Comparison of ENCODE assay signal across 20 mouse cellular contexts in genomic region chr15:91624475-91624874, GRCm38 (mm10). TPM values are rescaled to one million over a fixed set of nuclear protein-coding genes. Genes with fewer than 3 reads are reported as not detected.
"Had no signal": no experiment of that assay in that cellular context is flagged by ENCODE, and none has a peak within 500 bp of the region (broad histone marks: within the 10 kb centered on the region; RNA-seq: fewer than 3 reads in every experiment).

No protein-coding gene starts in this region.

- ATAC-seq: liver, embryonic 12.5 days; liver, postnatal 0 days; lung, postnatal 0 days; midbrain, embryonic 13.5 days; midbrain, embryonic 15.5 days; midbrain, embryonic 16.5 days had no signal

- DNase-seq: left cerebral cortex, postnatal 4 days; liver; liver, embryonic 13.5 days; liver, postnatal 0 days; lung, adult 18-20 months; lung, adult 2 months; lung, embryonic 14.5 days; lung, postnatal 10 days; lung, postnatal 14 days; lung, postnatal 36 days; lung, postnatal 4 days; midbrain, embryonic 14.5 days had no signal

RNA-seq across cellular contexts. Expression of gene Slc2a13, which starts 51.4 kb away (rescaled TPM):
- total RNA-seq: megakaryocyte-erythroid progenitor cell, adult 5-6 weeks; monocyte, adult 5-6 weeks had no signal
- polyA plus RNA-seq: macrophage had no signal
